Mouse (Mus musculus): ENCODE data around the gene Syt2.

The Syt2 gene

DNA sequence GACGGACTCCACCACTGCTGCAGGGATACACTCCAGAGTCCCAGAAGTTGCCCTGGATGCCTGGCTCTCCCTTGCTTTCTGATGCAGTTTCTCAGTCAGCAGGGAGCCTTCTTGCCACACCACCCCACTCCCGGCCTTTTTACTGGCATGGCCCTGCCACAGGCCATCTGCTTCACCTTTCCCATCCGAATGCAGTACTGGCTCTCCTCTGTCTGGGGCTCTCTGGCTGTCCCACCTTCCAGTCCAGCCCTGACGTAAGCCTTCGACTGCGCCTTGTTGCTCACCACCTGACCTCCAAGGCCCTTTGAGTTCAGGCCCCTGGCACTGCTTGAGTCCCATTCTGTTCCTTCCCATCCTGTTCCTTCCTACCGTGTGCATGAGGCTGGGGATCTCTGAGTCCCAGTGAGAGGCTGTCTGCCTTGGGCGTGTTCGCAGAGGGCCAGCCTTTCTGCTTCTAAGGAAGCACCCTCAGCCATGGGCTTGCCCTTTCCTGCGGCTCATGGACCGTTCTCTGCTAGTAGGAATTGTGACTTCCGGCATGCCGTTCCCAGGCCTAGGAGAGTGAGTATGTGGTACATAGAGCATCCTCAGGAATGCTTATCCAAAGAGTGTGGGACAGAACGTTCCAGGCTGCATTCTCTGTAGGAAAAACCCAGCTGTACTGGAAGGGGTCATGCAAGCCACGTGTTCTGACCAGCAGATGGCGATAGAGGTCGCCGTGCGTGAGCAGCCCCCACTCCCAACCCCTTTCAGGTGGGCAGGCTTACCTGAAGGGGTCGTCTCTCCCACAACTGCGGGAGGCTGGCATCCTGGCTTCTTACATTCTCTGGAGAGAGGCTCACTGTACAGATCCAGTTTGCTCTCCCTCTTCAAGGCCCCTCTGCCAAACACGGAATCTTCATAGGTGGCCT is 58.2 kb downstream of the Syt2 start:
- peak; percentile 78 for DNase-seq (ENCODE audit: low spot score)

DNA sequence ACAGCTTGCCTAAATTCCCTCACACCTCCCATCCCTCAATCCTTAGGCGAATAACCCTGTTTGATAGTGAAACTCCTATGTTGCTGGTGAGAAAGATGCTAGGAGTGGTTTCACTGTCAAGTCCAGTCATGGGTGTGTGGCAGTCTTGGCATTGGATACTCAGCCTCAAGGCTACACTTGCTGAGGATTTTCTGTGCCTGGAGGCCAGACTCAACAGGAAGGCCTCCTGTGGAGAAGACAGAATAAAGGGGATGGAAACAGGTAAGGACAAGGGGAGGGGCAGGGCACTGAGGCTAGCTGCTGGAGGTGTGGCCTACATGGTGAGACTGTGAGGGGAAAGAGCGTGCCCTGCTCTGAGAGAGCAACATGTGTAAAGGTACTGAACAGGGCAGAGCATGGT is 60.1 kb downstream of the Syt2 start:
- no peak for DNase-seq (ENCODE audit: low spot score)

DNA sequence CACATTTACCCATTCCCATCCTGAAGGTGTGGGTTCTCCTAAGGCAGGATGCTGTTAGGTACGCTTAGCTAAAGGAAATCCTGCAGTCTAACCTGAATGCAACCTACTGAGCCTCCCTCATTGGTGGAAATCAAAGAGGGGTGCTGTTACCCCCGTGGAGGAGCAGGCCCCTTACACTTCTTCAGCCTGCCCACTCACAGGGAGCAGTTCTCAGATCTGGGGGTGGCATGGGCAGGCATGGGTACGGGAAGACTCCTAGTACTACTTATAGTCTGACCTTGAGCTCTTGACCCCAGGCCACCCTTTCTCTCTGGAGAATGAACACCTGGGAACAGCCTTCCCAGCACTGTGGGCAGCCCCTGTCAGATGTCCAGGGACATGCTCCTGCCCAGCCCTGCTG is 61.0 kb downstream of the Syt2 start:
- DNase-seq (ENCODE audit: low spot score): no peak

DNA sequence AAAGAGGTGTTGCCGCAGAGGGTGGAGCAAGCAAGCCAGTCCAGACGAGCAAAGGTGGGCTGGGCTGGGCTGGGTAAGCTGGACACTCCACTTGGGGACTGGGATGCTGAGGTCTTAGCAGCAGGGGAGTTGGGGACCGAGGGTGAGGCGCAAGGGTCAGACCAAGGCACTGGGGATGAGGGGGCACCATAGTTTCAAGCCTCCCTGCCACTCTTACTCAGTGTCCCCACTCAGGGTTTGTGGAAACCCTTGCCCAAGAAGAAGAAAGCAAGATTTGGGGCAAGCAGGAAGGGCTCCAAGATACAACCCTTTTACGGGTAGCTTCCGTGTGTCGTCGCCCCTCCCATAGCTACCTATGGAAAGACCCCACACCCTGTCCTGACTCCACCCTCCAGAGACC is 61.8 kb downstream of the Syt2 start:
- DNase-seq (ENCODE audit: low spot score): no peak

DNA sequence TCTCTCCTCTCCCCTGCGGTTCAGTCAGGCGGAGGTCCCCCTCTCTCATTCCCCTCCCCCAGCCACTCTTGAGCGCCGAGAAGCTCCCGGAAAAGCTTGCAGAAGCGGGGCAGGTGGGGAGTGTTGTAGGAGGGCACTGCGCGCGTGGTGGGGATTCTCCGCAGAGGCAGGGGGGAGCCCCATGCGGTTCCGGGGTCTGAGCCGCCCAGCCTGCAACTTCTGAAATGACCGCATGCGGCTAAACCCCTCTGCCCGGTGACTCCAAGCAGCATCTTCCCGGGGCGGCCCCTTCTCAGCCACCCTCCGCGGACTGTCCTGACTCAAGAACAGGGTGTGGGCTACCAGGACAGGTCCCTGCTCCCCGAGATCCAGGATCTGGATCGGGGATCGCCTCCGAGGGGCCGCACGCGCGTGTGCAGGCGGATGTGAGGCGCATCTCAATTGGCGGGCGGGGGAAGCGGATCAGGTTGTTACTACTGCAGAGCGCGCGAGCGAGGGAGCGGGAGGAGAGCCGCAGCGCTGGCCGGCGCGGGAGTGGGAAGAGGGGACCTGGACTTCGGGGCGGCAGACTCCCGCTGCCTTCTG is 62.4 kb downstream of the Syt2 start:
- DNase-seq (ENCODE audit: low spot score): peak; percentile 74

DNA sequence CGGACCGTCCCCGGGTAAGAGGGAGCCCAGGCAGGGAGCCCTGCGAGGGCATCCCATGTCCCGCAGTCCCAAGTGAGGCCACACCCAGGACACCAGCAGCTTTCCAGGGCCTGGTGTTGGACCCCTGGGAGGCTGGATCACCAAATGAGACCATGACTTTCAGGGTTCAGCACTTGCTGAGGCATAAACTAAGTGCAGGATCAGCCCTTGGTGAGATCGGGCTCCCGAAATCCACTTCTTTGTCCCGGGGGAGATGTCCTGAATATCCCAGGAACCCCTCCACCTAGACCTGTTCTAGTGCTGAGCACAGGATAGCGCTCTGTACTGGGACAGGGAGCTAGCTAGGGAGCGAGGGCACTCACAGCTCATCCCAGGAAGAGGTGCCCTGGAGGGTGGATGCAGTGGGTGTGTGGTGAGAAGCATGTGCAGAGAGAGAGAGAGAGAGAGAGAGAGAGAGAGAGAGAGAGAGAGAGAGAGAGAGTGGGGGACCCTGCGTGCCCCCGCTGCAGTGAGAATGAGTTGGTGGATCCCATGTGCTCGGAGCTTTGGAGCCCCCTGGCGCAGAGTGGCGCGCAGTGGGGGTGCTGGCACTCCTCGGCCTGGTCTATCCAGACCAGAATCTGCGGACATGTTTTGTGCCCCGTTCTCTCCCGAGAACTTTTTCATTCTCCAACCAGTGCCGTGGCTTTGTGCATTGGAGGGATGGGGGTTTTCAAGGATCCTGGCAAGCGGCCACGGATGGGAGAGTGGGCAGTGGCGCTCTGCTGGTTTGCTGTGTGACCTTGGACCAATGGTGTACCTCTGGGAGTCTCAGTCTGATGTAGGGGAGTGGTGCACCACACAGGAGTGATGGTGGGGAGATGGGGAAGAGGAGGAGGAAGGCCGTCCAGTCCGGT is 63.2 kb downstream of the Syt2 start:
- DNase-seq (ENCODE audit: low spot score): peak; percentile 76

DNA sequence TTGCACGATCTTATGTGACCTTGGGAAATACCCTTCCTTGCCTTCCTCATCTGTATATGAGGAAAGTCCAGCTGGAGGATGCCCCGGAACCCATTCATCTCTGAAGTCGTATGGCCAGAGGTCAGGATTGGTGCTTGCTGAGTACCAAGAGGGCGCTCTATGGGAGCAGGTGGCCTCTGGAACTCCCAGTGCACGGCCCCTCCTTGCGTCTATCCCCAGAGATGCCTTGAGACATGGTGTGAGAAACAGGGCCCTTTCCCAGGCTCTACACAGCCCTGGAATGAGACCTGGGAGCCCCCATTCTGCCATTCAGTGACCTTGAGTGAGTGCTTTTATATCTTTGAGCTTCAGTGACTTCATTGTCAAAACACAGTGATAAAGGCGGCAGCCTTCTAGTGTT is 64.6 kb downstream of the Syt2 start:
- no peak for DNase-seq (ENCODE audit: low spot score)

DNA sequence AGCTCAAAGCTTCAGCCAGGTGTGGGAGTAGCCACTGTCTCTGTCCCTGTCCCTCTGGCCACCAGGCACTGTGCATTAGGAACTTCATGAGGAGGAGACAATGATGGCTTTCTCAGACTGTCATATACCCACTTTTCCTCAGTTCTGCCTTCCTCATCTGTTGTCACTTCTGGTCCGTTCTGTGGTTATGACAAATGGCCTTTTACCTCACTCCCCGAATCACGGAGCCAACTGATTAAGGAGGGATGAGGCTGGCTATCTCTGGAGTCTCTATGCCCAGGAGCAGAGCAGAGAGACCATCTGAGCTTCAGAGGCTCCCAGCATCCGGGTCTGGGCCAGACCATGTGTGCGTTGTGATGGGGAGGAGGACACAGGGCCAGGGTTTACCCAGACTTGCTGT is 65.2 kb downstream of the Syt2 start:
- DNase-seq (ENCODE audit: low spot score): no peak

DNA sequence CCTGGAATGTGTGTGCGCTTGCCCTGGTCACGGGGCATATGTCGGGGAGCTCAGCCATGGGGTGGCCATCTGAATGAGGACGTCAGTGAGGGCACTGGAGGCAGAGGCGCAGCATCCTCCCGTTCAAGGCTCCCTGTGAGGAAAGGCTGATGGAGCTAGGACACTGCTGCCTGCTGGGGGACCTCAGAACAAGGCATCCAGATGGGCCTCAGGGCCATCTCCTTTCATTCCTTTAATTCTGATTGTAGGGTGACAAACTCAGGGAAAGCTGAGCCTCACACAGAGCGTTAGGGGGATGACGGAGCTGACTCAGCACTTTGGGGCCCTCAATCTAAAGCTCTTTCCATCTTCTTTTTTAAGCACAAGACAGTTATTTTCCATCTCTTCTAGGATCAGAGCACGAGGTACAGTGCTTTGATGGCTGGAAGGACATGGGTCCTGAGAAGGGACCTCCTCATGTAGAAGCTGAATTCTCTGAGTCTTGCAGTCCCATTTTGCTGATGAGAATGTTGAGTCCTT is 66.4 kb downstream of the Syt2 start:
- DNase-seq (ENCODE audit: low spot score): no peak

DNA sequence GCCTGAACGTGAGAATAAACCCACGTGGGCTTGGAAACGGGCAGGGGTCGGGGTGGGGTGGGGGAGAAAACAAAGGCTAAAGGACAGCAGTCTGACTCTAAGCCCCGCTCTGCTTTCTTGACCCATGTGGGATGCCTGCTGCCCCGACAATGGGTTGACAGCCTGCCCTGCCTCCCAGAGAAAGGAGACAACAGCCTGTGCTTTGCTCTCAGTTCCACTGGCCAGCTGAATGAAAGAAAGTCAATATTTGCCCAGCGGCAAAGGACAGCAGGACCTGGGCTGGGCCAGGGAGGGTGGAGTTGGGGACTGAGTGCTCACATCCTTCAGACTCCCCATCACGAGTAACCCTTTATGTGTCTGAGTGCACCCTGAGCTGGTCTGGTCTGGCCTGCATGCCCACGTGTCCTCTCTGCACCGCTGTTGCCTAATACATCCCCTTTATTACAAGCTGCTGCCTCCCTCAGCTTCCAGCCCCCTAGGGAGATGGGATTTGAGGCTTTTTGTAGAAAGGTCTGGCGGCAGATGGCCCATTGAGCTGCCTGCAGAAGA is 67.0 kb downstream of the Syt2 start:
- no peak for DNase-seq (ENCODE audit: low spot score)

DNA sequence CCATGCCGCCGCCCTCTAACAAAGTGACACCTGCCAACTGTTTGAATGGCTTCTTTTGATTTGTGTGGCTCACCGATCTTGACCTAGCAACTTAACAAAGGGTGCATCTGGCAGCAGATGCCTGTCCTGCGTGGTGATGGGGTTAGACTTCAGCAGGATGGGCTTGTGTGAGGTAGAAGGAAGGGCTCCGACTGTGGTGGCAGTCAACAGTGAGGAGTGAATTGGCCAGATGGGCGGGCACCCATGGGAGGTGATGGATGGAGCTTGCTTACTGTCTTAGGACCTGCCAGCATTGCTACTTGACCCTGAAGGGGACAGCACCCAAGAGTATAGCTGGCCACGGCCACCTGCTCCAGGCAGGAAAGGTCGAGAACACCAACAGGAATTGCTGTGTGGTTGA is 67.7 kb downstream of the Syt2 start:
- no peak for DNase-seq (ENCODE audit: low spot score)

DNA sequence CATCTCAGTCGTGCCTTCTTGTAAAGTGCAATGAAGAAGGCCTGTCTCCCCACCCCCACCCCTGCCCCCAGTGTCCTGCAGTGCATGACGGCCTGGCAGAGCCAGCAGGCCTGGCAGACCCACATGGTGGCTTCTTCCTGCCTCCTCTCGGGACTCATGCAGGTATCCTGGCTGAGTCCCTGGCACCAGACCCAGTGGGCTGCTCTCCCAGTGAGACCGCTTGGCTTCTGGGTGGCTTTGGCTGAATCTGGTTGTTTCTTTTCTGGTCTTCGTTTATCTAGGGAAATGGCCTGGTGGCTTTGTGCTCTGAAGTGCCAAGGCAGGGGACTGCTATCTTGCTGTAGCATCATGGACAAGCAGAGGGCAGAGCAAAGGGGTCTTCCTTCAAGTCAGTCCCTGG is 68.6 kb downstream of the Syt2 start:
- no peak for DNase-seq (ENCODE audit: low spot score)

DNA sequence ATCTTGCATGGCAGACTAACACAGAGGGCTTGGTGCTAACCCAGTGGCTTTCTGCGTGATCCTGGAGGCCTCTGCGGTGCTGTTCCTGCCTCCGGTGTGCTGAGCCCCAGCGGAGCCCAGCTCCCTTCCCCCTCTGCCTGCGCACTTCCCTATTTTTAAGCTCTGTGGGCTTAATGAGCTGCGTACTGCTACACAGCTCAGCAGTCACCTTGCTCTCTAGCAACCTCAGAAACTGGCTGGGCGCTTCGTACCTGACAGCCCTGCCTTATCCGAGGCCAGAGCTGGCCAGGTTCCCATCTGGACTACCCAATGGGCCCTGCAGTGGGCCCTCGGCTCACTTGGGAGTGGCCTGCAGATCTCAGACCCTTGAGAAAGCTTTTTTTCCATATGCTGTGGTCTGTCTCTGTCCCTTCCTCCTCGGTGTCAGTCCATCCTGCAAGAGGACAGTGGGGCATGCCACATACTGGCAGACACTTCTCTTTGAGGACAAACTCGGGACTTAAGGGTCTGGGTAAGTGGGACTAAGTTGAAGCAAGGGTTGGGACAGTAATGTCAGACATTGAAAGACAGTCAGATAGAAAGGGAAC is 73.3 kb downstream of the Syt2 start:
- DNase-seq (ENCODE audit: low spot score): peak; percentile 52

DNA sequence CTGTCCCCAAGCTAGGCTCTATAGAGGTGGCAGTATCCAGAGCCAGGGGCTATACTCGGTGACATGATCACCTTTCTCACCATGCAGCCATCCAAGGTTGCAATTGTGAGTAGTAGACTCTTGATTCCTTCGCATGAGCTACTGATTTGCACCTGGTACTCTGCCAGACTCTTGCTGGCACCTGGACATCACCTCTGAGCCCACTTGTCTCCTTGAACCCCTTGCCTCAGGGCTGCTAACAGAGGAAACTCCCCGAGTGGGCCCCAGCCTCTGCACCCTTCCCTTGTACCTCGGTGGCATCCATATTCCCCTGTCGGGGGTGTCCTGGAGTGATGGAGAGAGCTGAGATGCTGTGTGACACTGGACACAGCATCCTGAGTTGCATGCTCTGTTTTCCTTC is 75.0 kb downstream of the Syt2 start:
- DNase-seq (ENCODE audit: low spot score): no peak

DNA sequence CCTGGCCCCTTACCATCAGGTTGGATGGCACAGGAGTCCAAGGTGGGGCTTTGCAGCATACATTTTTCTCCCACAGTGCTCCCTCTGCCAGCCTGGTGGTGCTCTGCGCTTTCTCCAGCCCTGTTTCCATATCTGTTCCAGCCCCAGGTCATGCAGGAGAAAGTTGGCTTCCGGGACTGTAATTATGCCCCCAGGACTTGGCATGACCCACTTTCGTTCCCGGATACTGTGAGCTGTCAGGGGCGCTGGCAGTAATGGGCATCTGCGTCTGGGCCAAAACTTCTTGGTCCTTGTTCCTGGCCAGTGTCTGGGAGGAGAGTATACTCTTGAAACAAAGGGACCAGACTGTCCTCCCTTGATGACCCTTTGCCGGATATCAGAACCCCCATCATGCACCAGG is 76.4 kb downstream of the Syt2 start:
- DNase-seq (ENCODE audit: low spot score): no peak

DNA sequence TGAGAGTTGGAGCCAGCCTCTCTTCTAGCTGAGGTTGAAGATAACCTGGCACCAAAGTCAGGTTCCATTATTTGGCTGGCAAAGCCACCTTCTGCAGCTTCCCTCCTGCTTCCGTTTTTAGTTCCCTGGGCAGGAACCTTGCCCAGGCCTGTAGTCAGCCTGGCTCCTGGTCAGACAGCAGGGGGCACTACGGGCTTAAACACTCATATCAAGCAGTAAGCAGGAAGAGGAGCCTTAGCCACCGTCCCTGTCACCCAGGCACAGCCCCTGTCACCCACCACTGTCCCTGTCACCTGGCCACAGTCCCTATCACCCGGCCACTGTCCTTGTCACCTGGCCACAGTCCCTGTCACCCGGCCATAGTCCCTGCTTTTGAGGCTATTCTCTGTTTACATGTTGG is 78.8 kb downstream of the Syt2 start:
- peak; percentile 80 for DNase-seq (ENCODE audit: low spot score)

DNA sequence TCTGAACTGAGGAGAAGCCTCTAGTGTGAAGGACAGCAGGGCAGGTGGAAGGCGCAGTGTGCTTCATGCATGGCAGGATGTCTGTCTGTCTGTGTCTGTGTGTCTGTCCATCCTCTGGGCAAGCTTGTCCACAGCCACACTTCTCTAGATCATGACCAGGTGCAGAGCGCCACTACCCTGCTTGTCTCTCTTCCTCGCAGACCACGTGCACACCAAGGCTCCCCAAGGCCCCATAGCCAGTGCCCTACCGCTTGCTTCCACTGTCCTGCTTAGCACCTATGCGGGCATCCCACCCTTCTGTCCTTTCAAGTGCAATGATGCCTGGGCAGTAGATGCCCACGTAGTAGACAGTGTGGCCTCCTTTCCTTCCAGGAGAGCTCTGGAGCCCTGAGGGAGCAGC is 80.0 kb downstream of the Syt2 start:
- DNase-seq (ENCODE audit: low spot score): no peak

DNA sequence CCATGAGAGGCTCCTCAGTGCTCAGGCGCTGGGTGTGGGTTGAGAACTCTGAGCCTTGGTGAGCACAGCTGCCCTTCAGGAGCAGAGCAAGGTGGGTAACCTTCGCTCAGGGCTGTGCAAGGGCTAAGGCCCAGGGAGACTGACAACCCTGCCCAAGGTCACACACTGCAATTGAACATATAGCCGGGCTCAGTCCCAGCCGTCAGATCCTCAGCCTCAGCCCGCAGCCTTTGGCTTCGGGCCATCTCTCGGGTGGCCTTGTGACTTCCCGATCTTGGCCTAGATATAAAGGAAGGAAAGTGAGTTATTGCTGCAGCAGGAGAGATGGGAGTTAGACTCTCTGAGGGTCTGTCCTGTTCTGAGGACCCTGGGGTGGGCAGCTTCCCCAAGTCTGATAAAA is 80.8 kb downstream of the Syt2 start:
- DNase-seq (ENCODE audit: low spot score): no peak

DNA sequence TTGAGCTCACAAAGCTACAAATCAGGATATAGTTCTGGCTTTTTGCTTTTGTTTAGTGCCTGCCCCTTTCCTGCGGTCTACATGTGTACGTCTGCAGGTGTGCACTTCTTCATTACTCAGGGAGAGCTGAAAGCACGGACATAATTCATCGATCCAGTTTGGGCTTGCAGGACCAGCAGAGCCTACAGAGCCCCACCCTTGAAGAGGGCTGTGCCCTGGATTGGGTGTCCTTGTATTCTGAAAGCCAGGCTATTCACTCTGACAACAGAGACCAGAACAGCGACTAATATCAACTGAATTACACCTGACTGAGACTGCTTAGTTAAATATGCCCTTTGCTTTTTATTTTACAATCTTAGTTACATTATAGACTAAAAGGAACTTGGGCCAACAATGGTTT is 87.2 kb downstream of the Syt2 start:
- DNase-seq (ENCODE audit: low spot score): no peak

DNA sequence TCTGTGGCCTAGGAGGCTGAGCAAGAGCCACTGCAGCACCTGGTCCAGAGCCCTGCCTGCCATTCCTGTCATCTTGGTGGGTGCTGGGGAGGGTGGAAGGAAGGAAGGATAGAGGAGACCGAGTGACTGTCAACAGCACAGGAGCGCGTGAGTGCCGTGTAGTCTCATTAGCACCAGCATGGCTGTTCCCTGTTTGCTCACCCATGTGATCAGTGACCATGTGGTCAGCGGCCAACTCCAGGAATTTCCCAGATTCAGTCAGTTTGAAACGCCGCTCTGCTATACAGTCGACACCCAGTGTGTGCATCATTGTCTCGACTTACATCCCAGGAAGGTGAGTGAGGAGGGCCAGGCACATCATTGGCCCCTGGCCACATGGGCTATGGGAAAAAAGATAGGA is 91.0 kb downstream of the Syt2 start:
- no peak for DNase-seq (ENCODE audit: low spot score)

DNA sequence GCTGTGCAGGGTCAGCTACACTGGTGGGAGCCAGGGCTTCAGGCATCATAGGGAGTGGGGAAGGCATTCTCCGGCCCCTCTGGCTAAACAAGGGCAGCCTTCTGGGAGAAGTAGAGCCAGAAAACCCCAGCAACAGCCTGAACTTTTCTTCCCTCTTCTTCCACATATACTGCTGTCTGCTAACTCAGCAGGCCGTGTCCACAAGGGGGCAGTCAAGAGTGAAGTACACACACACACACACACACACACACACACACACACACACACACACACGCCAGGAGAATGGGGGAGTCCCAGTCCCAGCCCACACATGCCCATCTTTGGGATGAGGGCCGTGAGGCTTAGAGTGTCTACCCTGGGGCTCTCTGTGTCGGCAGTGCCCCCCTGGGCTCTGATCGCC is 95.0 kb downstream of the Syt2 start:
- DNase-seq (ENCODE audit: low spot score): peak; percentile 87

Measured in testis, postnatal 10 days (tissue).